Mouse (Mus musculus) adrenal gland, postnatal 14 days (tissue): ENCODE results near the gene Xxylt1. TPM values are rescaled to one million over a fixed set of nuclear protein-coding genes. Genes with fewer than 3 reads are reported as not detected.

ENCODE experiments used
- DNase-seq: peaks from one replicate; pipeline ENCODE4 v3.0.0; 2021; ENCODE audit warnings: mixed read lengths
- total RNA-seq: library from RNA; stranded (reverse); gene quantifications from 2 replicates; pipeline ENCODE4 v1.2.3, GENCODE M21; 2021

Xxylt1 gene
- total RNA-seq, 1 experiment from 2014 or later: 10.7 TPM

- no peak for DNase-seq
Observed at GRCm38 (mm10) chr16:30988225-30988624, 93.0 kb downstream of the Xxylt1 start.

- DNase-seq: no peak
Observed at GRCm38 (mm10) chr16:30987684-30988083, 93.5 kb downstream of the Xxylt1 start.

- no peak for DNase-seq
Observed at GRCm38 (mm10) chr16:30984826-30985545, 96.2 kb downstream of the Xxylt1 start.

- no peak for DNase-seq
Observed at GRCm38 (mm10) chr16:30984101-30984500, 97.1 kb downstream of the Xxylt1 start.

GRCm38 (mm10) chr16:30983699-30984098 lies 97.5 kb downstream of the Xxylt1 start:
- no peak for DNase-seq

- DNase-seq: no peak
Observed at GRCm38 (mm10) chr16:30983281-30983680, 98.0 kb downstream of the Xxylt1 start.

GRCm38 (mm10) chr16:30981345-30981744 lies 99.9 kb downstream of the Xxylt1 start:
- peak; percentile 73 for DNase-seq

GRCm38 (mm10) chr16:30979905-30980304 lies 101.3 kb downstream of the Xxylt1 start:
- DNase-seq: no peak

GRCm38 (mm10) chr16:30977728-30978127 lies 103.5 kb downstream of the Xxylt1 start:
- no peak for DNase-seq

GRCm38 (mm10) chr16:30977186-30977585 lies 104.0 kb downstream of the Xxylt1 start:
- peak; percentile 97 for DNase-seq

- DNase-seq: no peak
Observed at GRCm38 (mm10) chr16:30974549-30974948, 106.7 kb downstream of the Xxylt1 start.

GRCm38 (mm10) chr16:30973416-30973815 lies 107.8 kb downstream of the Xxylt1 start:
- DNase-seq: peak; percentile 73

GRCm38 (mm10) chr16:30971950-30972541 lies 109.2 kb downstream of the Xxylt1 start:
- DNase-seq: peak; percentile 33

GRCm38 (mm10) chr16:30969266-30970064 lies 111.8 kb downstream of the Xxylt1 start:
- DNase-seq: peak; percentile 69

GRCm38 (mm10) chr16:30968402-30969151 lies 112.7 kb downstream of the Xxylt1 start:
- no peak for DNase-seq

- DNase-seq: no peak
Observed at GRCm38 (mm10) chr16:30966684-30967083, 114.5 kb downstream of the Xxylt1 start.

- DNase-seq: no peak
Observed at GRCm38 (mm10) chr16:30964891-30965290, 116.3 kb downstream of the Xxylt1 start.

- DNase-seq: no peak
Observed at GRCm38 (mm10) chr16:30964411-30964810, 116.8 kb downstream of the Xxylt1 start.

GRCm38 (mm10) chr16:30962515-30962914 lies 118.7 kb downstream of the Xxylt1 start:
- no peak for DNase-seq

GRCm38 (mm10) chr16:30961176-30961575 lies 120.1 kb downstream of the Xxylt1 start:
- no peak for DNase-seq

GRCm38 (mm10) chr16:30960266-30960665 lies 121.0 kb downstream of the Xxylt1 start:
- no peak for DNase-seq

GRCm38 (mm10) chr16:30959692-30960091 lies 121.5 kb downstream of the Xxylt1 start:
- DNase-seq: no peak
